Mouse (Mus musculus): Measurements from ENCODE around the gene Slk. TPM values are rescaled to one million over a fixed set of nuclear protein-coding genes. Genes with fewer than 3 reads are reported as not detected.
A peak's percentile ranks its signal among the peaks of the same experiment; 100 is the strongest.

The Slk gene
- total and polyA plus RNA-seq, 2 experiments from 2014 or later: 17.7 to 45.8 TPM

DNA sequence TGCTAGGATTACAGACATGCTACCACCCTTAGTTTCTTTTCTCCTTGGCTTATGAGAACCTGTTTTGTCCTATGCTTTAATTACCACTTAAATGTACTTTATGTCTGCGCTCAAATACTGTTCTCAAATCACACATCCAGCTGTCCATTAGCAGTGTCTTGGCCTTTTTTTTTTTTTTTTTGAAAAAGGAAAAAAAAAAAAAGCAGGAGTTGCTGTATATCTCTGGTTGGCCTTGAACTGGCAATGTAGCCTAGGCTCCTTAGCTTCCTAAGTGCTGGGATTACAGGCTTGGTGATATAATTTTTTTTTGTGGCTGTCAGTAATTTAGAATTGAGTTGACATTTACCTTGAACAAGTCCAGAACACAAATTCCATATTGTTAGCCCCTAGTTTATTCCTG lies 6.3 kb downstream of the Slk start:
- peaks cover 33% of the 10 kb centered on the region for H3K4me1 ChIP-seq (ENCODE audit: control insufficient read depth, insufficient read depth)
- H3K27ac ChIP-seq (ENCODE audit: low read depth): no peak overlapping the region
- 93% methylated on average over 1 of the region's 1 CpGs for WGBS
- H3K4me3 ChIP-seq (ENCODE audit: low read depth, low read length): no peak overlapping the region
- DNase-seq (ENCODE audit: low spot score): no peak
- TF ChIP-seq CTCF (IDR thresholded peaks at IDR 0.05; ENCODE audit: low read depth): no peak
- TF ChIP-seq EP300 (IDR thresholded peaks at IDR 0.05; ENCODE audit: low read depth): no peak
- ATAC-seq (ENCODE audit: insufficient read depth, low read depth): no peak
- H3K9me3 ChIP-seq (replicated peaks; ENCODE audit: control insufficient read depth, low read length): no peaks in the 10 kb centered on the region
- H3K27me3 ChIP-seq (ENCODE audit: control insufficient read depth, insufficient read depth, low read length): no peaks in the 10 kb centered on the region
- no peaks in the 10 kb centered on the region for H3K36me3 ChIP-seq (replicated peaks; ENCODE audit: control insufficient read depth, insufficient read depth, low read length)
- 0 out of 2 replicates have a peak overlapping the region, but pooled peaks have one; percentile 5 for H3K4me2 ChIP-seq (ENCODE audit: low read depth, low read length)
- no peak overlapping the region for H3K9ac ChIP-seq (replicated peaks; ENCODE audit: low read depth, low read length)

GRCm38 (mm10) chr19:47587009-47587408 lies 7.5 kb downstream of the Slk start:
- Histone ChIP-seq H3K9me3 (replicated peaks; ENCODE audit: control insufficient read depth, low read length) (no peaks in the 10 kb centered on the region), H3K27ac (ENCODE audit: low read depth) (no peak overlapping the region), H3K27me3 (ENCODE audit: control insufficient read depth, insufficient read depth, low read length) (no peaks in the 10 kb centered on the region), H3K4me1 (ENCODE audit: control insufficient read depth, insufficient read depth) (peaks cover 33% of the 10 kb centered on the region), H3K36me3 (replicated peaks; ENCODE audit: control insufficient read depth, insufficient read depth, low read length) (no peaks in the 10 kb centered on the region), H3K9ac (replicated peaks; ENCODE audit: low read depth, low read length) (no peak overlapping the region), H3K4me3 (ENCODE audit: low read depth, low read length) (no peak overlapping the region), H3K4me2 (ENCODE audit: low read depth, low read length) (no peak overlapping the region)
- no peak for TF ChIP-seq EP300 (IDR thresholded peaks at IDR 0.05; ENCODE audit: low read depth)
- ATAC-seq (ENCODE audit: insufficient read depth, low read depth): no peak
- WGBS: 85% methylated on average over 1 of the region's 1 CpGs
- no peak for DNase-seq (ENCODE audit: low spot score)

- H3K9ac ChIP-seq (replicated peaks; ENCODE audit: low read depth, low read length): no peak overlapping the region
- 44% methylated on average over 3 of the region's 3 CpGs for WGBS
- peaks cover 21% of the 10 kb centered on the region for H3K36me3 ChIP-seq (replicated peaks; ENCODE audit: control insufficient read depth, insufficient read depth, low read length)
- ATAC-seq (ENCODE audit: insufficient read depth, low read depth) (no peak), DNase-seq (ENCODE audit: low spot score) (no peak)
- no peak for TF ChIP-seq CTCF (IDR thresholded peaks at IDR 0.05; ENCODE audit: low read depth)
- no peak for TF ChIP-seq EP300 (IDR thresholded peaks at IDR 0.05; ENCODE audit: low read depth)
- H3K9me3 ChIP-seq (replicated peaks; ENCODE audit: control insufficient read depth, low read length): no peaks in the 10 kb centered on the region
- H3K27ac ChIP-seq (ENCODE audit: low read depth): no peak overlapping the region
- no peak overlapping the region for H3K4me3 ChIP-seq (ENCODE audit: low read depth, low read length)
- H3K4me2 ChIP-seq (ENCODE audit: low read depth, low read length): no peak overlapping the region
- no peaks in the 10 kb centered on the region for H3K27me3 ChIP-seq (ENCODE audit: control insufficient read depth, insufficient read depth, low read length)
- H3K4me1 ChIP-seq (ENCODE audit: control insufficient read depth, insufficient read depth): no peaks in the 10 kb centered on the region
Observed at GRCm38 (mm10) chr19:47608513-47608912, 29.0 kb downstream of the Slk start.

DNA sequence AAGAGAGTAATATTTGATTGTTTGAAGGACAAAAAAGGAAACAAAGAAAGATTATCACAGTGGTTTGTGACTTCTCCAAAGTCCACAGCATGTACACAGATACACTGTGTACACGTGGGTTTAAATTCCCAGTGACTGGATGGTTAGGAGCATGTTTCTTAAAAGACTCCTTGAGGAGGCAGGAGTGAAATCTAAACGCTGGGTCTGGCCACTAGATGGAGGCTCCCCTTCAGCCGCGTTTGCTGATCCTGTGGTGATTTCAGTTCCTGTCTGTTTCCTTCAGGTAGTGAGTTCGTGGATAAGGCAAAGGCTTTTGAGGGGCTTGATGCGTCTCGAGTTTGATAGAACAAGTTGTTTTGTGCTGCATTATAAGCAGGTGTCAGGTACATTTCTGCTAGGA lies 34.0 kb downstream of the Slk start:
- no peak overlapping the region for H3K4me2 ChIP-seq (ENCODE audit: low read depth, low read length)
- no peak overlapping the region for H3K9ac ChIP-seq (replicated peaks; ENCODE audit: low read depth, low read length)
- H3K4me3 ChIP-seq (ENCODE audit: low read depth, low read length): no peak overlapping the region
- H3K4me1 ChIP-seq (ENCODE audit: control insufficient read depth, insufficient read depth): no peaks in the 10 kb centered on the region
- DNase-seq (ENCODE audit: low spot score) (no peak), ATAC-seq (ENCODE audit: insufficient read depth, low read depth) (no peak)
- H3K9me3 ChIP-seq (replicated peaks; ENCODE audit: control insufficient read depth, low read length): no peaks in the 10 kb centered on the region
- no peak overlapping the region for H3K27ac ChIP-seq (ENCODE audit: low read depth)
- H3K27me3 ChIP-seq (ENCODE audit: control insufficient read depth, insufficient read depth, low read length): no peaks in the 10 kb centered on the region
- H3K36me3 ChIP-seq (replicated peaks; ENCODE audit: control insufficient read depth, insufficient read depth, low read length): peaks cover 62% of the 10 kb centered on the region
- WGBS: 53% methylated on average over 7 of the region's 7 CpGs
- TF ChIP-seq CTCF (IDR thresholded peaks at IDR 0.05; ENCODE audit: low read depth) (0 out of 2 replicates have a peak, but pooled peaks have one; percentile 9), EP300 (IDR thresholded peaks at IDR 0.05; ENCODE audit: low read depth) (no peak)

DNA sequence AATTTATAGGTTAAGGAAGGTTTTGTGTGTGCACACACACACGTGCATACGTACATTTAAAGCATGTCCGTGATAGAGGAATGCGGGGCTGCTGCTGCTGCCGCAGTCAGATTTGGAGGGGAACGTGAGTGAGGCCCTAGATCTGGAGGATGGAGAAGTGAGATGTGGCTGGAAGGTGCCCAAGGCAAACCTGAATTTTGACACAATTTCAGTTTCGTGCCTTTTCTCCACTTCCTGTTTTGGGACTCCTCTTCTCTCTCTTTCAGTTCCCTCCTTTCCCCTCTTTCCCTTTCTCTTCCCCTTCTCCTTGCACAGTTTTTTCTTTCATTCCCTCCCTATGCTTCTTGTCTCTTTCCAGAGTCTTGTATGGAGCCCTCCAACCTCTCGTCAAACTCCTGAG lies 42.0 kb downstream of the Slk start:
- H3K27ac ChIP-seq (ENCODE audit: low read depth): no peak overlapping the region
- peaks cover 91% of the 10 kb centered on the region for H3K36me3 ChIP-seq (replicated peaks; ENCODE audit: control insufficient read depth, insufficient read depth, low read length)
- TF ChIP-seq CTCF (IDR thresholded peaks at IDR 0.05; ENCODE audit: low read depth): no peak
- TF ChIP-seq EP300 (IDR thresholded peaks at IDR 0.05; ENCODE audit: low read depth): no peak
- H3K4me2 ChIP-seq (ENCODE audit: low read depth, low read length): no peak overlapping the region
- H3K4me3 ChIP-seq (ENCODE audit: low read depth, low read length): no peak overlapping the region
- H3K9ac ChIP-seq (replicated peaks; ENCODE audit: low read depth, low read length): no peak overlapping the region
- H3K4me1 ChIP-seq (ENCODE audit: control insufficient read depth, insufficient read depth): no peaks in the 10 kb centered on the region
- ATAC-seq (ENCODE audit: insufficient read depth, low read depth): no peak
- H3K27me3 ChIP-seq (ENCODE audit: control insufficient read depth, insufficient read depth, low read length): no peaks in the 10 kb centered on the region
- 79% methylated on average over 8 of the region's 8 CpGs for WGBS
- DNase-seq (ENCODE audit: low spot score): no peak
- no peaks in the 10 kb centered on the region for H3K9me3 ChIP-seq (replicated peaks; ENCODE audit: control insufficient read depth, low read length)

- Histone ChIP-seq H3K4me1 (ENCODE audit: control insufficient read depth, insufficient read depth) (no peaks in the 10 kb centered on the region), H3K9ac (replicated peaks; ENCODE audit: low read depth, low read length) (no peak overlapping the region), H3K27me3 (ENCODE audit: control insufficient read depth, insufficient read depth, low read length) (no peaks in the 10 kb centered on the region), H3K27ac (ENCODE audit: low read depth) (no peak overlapping the region), H3K4me2 (ENCODE audit: low read depth, low read length) (no peak overlapping the region), H3K36me3 (replicated peaks; ENCODE audit: control insufficient read depth, insufficient read depth, low read length) (peaks cover 84% of the 10 kb centered on the region), H3K9me3 (replicated peaks; ENCODE audit: control insufficient read depth, low read length) (no peaks in the 10 kb centered on the region), H3K4me3 (ENCODE audit: low read depth, low read length) (no peak overlapping the region)
- TF ChIP-seq CTCF (IDR thresholded peaks at IDR 0.05; ENCODE audit: low read depth): no peak
- TF ChIP-seq EP300 (IDR thresholded peaks at IDR 0.05; ENCODE audit: low read depth): no peak
- DNase-seq (ENCODE audit: low spot score): no peak
- no peak for ATAC-seq (ENCODE audit: insufficient read depth, low read depth)
- 64% methylated on average over 10 of the region's 10 CpGs for WGBS
Observed at GRCm38 (mm10) chr19:47624940-47625711, 45.6 kb downstream of the Slk start.

Measured in heart, postnatal 0 days (tissue).